Mouse (Mus musculus) midbrain, embryonic 14.5 days (tissue): Measurements from ENCODE around the gene Cytl1. TPM values are rescaled to one million over a fixed set of nuclear protein-coding genes. Genes with fewer than 3 reads are reported as not detected.

Experiments
- ATAC-seq: fragments of 200-750 bp; cut with Nextera tagmentation; 2 replicates; pipeline ENCODE4 v1.8.0; 2017; ENCODE audit warnings: moderate number of reproducible peaks, moderate library complexity; ENCODE audit not compliant: low FRiP score, low TSS enrichment
- DNase-seq: peaks from one replicate; pipeline ENCODE4 v3.0.0-alpha.2; 2015
- H3K27ac ChIP-seq: fragments of 300-500 bp; sonication (generic); replicated peaks from 2 replicates; pipeline ENCODE4 v1.5.1; 2014; ENCODE audit warnings: mild to moderate bottlenecking, low read depth, low read length, moderate library complexity
- H3K27me3 ChIP-seq: fragments of 300-500 bp; sonication (generic); 2 replicates; pipeline ENCODE4 v1.6.1; 2014; ENCODE audit warnings: low read length, control low read depth, mixed read lengths; ENCODE audit not compliant: control insufficient read depth, insufficient read depth
- H3K36me3 ChIP-seq: fragments of 300-500 bp; sonication (generic); 2 replicates; pipeline ENCODE4 v1.6.1; 2014; ENCODE audit warnings: low read length, control low read depth; ENCODE audit not compliant: control insufficient read depth, insufficient read depth
- H3K4me1 ChIP-seq: fragments of 300-500 bp; sonication (generic); 2 replicates; pipeline ENCODE4 v1.6.1; 2014; ENCODE audit warnings: mild to moderate bottlenecking, antibody characterized with exemption, low read length, control low read depth; ENCODE audit not compliant: control insufficient read depth, insufficient read depth
- H3K4me2 ChIP-seq: fragments of 300-500 bp; sonication (generic); 2 replicates; pipeline ENCODE4 v1.6.1; 2014; ENCODE audit warnings: mild to moderate bottlenecking, low read length, moderate library complexity
- H3K4me3 ChIP-seq: fragments of 300-500 bp; sonication (generic); replicated peaks from 2 replicates; pipeline ENCODE4 v1.5.1; 2014; ENCODE audit warnings: low read depth, low read length
- H3K9ac ChIP-seq: fragments of 300-500 bp; sonication (generic); replicated peaks from 2 replicates; pipeline ENCODE4 v1.6.1; 2014; ENCODE audit warnings: mild to moderate bottlenecking, low read length, moderate library complexity
- H3K9me3 ChIP-seq: fragments of 300-500 bp; sonication (generic); 2 replicates; pipeline ENCODE4 v1.6.1; 2016; ENCODE audit warnings: low read length, control low read depth, mixed read lengths; ENCODE audit not compliant: control insufficient read depth
- WGBS: fragments of 180-500 bp; shearing (Covaris S2); extraction: QIAGEN DNeasy Blood & Tissue Kit; methylation state at CpG from one replicate; pipeline ENCODE4 v1.1.7; 2014; 5-methylcytosine and 5-hydroxymethylcytosine counted together
- polyA plus RNA-seq: library from polyadenylated mRNA; unstranded; fragments of >200 nt; fragmentation: Nextera tagmentation; extraction: Ambion mirVana; gene quantifications from 2 replicates; pipeline ENCODE4 v1.2.1, GENCODE M21; 2014

Cytl1 gene
- polyA plus RNA-seq, 1 experiment from 2014 or later = not detected

GRCm38 (mm10) chr5:37752027-37752967 lies 17.0 kb downstream of the Cytl1 start:
- H3K36me3 ChIP-seq = no peaks in the 10 kb centered on the region
- 60% methylated on average over 8 of the region's 8 CpGs for WGBS
- no peak overlapping the region for H3K9ac ChIP-seq

GRCm38 (mm10) chr5:37753366-37753765 lies 18.0 kb downstream of the Cytl1 start:
- Histone ChIP-seq H3K9me3 (no peaks in the 10 kb centered on the region), H3K4me3 (no peak overlapping the region), H3K27ac (no peak overlapping the region), H3K4me1 (no peaks in the 10 kb centered on the region), H3K4me2 (no peak overlapping the region), H3K27me3 (no peaks in the 10 kb centered on the region), H3K9ac (no peak overlapping the region), H3K36me3 (no peaks in the 10 kb centered on the region)
- DNase-seq = no peak
- WGBS = 85% methylated on average over 7 of the region's 7 CpGs
- no peak for ATAC-seq

More at GRCm38 (mm10) chr5:37752027-37752967, 17.0 kb downstream of the Cytl1 start:
- Histone ChIP-seq H3K27me3 (no peaks in the 10 kb centered on the region), H3K4me1 (no peaks in the 10 kb centered on the region), H3K27ac (no peak overlapping the region), H3K4me3 (no peak overlapping the region), H3K4me2 (no peak overlapping the region), H3K9me3 (no peaks in the 10 kb centered on the region)
- ATAC-seq (peak; percentile 62), DNase-seq (peak; percentile 91)

GRCm38 (mm10) chr5:37762046-37762445 lies 26.7 kb downstream of the Cytl1 start:
- H3K4me1 ChIP-seq = no peaks in the 10 kb centered on the region
- ATAC-seq = no peak

GRCm38 (mm10) chr5:37765851-37766250 lies 30.5 kb downstream of the Cytl1 start:
- H3K4me3 ChIP-seq = no peak overlapping the region
- no peaks in the 10 kb centered on the region for H3K9me3 ChIP-seq
- no peaks in the 10 kb centered on the region for H3K27me3 ChIP-seq
- 18% methylated on average over 8 of the region's 8 CpGs for WGBS
- DNase-seq = no peak
- ATAC-seq = no peak
- 0 out of 2 replicates have a peak, but pooled peaks cover 7% of the 10 kb centered on the region for H3K4me1 ChIP-seq
- H3K4me2 ChIP-seq = no peak overlapping the region
- H3K36me3 ChIP-seq = no peaks in the 10 kb centered on the region
- no peak overlapping the region for H3K27ac ChIP-seq
- no peak overlapping the region for H3K9ac ChIP-seq

More at GRCm38 (mm10) chr5:37762046-37762445, 26.7 kb downstream of the Cytl1 start:
- Histone ChIP-seq H3K4me3 (no peak overlapping the region), H3K27ac (no peak overlapping the region), H3K4me2 (no peak overlapping the region), H3K9ac (no peak overlapping the region), H3K36me3 (no peaks in the 10 kb centered on the region), H3K27me3 (no peaks in the 10 kb centered on the region), H3K9me3 (no peaks in the 10 kb centered on the region)
- no peak for DNase-seq
- WGBS = 91% methylated on average over 3 of the region's 3 CpGs

- no peak for DNase-seq
- ATAC-seq = no peak
- no peak overlapping the region for H3K4me3 ChIP-seq
- no peaks in the 10 kb centered on the region for H3K27me3 ChIP-seq
- H3K4me2 ChIP-seq = no peak overlapping the region
- no peaks in the 10 kb centered on the region for H3K36me3 ChIP-seq
- H3K27ac ChIP-seq = no peak overlapping the region
- 87% methylated on average over 5 of the region's 5 CpGs for WGBS
- no peak overlapping the region for H3K9ac ChIP-seq
- 0 out of 2 replicates have a peak, but pooled peaks cover 7% of the 10 kb centered on the region for H3K4me1 ChIP-seq
- no peaks in the 10 kb centered on the region for H3K9me3 ChIP-seq
These were observed 31.9 kb downstream of the Cytl1 start for GRCm38 (mm10) chr5:37767231-37767630.

- H3K9me3 ChIP-seq = no peaks in the 10 kb centered on the region
- no peak overlapping the region for H3K9ac ChIP-seq
- 16% methylated on average over 5 of the region's 5 CpGs for WGBS
- DNase-seq (peak; percentile 83), ATAC-seq (peak; percentile 40; the same call in 1 of the 2 replicates)
- H3K36me3 ChIP-seq = no peaks in the 10 kb centered on the region
- no peak overlapping the region for H3K4me3 ChIP-seq
- no peaks in the 10 kb centered on the region for H3K27me3 ChIP-seq
- H3K4me2 ChIP-seq = no peak overlapping the region
- 0 out of 2 replicates have a peak, but pooled peaks cover 7% of the 10 kb centered on the region for H3K4me1 ChIP-seq
- no peak overlapping the region for H3K27ac ChIP-seq
These were observed 33.7 kb downstream of the Cytl1 start for GRCm38 (mm10) chr5:37769031-37769430.

- Histone ChIP-seq H3K4me3 (no peak overlapping the region), H3K36me3 (no peaks in the 10 kb centered on the region), H3K9ac (no peak overlapping the region), H3K4me2 (no peak overlapping the region), H3K4me1 (0 out of 2 replicates have a peak, but pooled peaks cover 7% of the 10 kb centered on the region), H3K27me3 (no peaks in the 10 kb centered on the region), H3K9me3 (no peaks in the 10 kb centered on the region), H3K27ac (no peak overlapping the region)
- no peak for ATAC-seq
- 89% methylated on average over 6 of the region's 6 CpGs for WGBS
- DNase-seq = no peak
These were observed 35.6 kb downstream of the Cytl1 start for GRCm38 (mm10) chr5:37770870-37771269.

GRCm38 (mm10) chr5:37774011-37774410 lies 38.7 kb downstream of the Cytl1 start:
- no peaks in the 10 kb centered on the region for H3K27me3 ChIP-seq
- DNase-seq (no peak), ATAC-seq (no peak)

More at GRCm38 (mm10) chr5:37774011-37774410, 38.7 kb downstream of the Cytl1 start:
- H3K4me2 ChIP-seq = no peak overlapping the region
- H3K36me3 ChIP-seq = no peaks in the 10 kb centered on the region
- 0 out of 2 replicates have a peak, but pooled peaks cover 3% of the 10 kb centered on the region for H3K4me1 ChIP-seq
- 83% methylated on average over 4 of the region's 4 CpGs for WGBS
- H3K9ac ChIP-seq = no peak overlapping the region
- H3K4me3 ChIP-seq = no peak overlapping the region
- no peak overlapping the region for H3K27ac ChIP-seq
- no peaks in the 10 kb centered on the region for H3K9me3 ChIP-seq
